Mouse (Mus musculus): ENCODE measurements around the gene Dnah12.
"Not testable (repeated sequence)": the region's sequence is repeated elsewhere in the genome, so short reads cannot be mapped to it uniquely, and the experiment has no call there.

Dnah12 gene

DNA sequence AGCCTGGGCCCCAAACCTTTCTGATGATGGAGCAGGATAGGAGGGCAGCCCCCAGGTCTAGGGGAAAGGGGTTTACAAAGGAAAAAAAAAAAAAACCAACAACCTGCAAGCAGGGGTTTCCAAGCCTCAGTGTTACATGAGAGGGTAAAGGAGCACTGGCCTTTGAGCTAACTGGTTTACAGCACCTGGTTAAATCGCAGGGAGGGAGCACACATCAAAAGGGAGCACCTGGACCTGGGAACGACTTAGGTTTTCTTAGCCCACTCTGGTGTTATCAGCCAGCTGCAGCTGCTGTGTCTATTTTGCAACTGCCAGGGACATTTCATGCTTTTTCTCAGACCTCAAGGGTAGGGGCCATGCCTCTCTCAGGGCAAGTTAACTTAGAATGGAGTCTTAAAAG is 26.6 kb downstream of the Dnah12 start:
- not testable (repeated sequence) for DNase-seq (ENCODE audit: low spot score in 2 of 2)

GRCm38 (mm10) chr14:26724898-26725297 is 31.8 kb downstream of the Dnah12 start:
- DNase-seq (ENCODE audit: low spot score in 2 of 2): no peak

DNA sequence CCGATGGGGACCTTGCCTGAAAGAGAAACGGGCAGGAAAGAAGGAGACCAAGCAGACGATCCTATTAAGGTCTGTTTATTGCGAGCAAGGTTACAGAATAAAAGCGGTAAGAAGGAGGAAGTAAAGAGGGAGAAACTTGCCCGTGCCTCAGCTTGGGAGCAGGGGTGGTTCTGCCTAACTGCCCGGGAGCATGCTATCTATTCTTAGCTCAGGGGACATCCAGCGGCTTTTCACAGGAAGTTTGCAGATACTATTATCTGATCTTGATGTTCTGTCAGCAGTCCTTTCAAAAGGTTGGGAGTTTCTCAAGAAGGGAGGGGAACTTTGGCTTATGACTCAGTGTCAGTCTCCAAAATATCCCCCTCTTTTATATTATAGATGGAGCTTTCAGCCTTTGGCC is 65.5 kb downstream of the Dnah12 start:
- no peak for DNase-seq (ENCODE audit: low spot score in 2 of 2)

DNA sequence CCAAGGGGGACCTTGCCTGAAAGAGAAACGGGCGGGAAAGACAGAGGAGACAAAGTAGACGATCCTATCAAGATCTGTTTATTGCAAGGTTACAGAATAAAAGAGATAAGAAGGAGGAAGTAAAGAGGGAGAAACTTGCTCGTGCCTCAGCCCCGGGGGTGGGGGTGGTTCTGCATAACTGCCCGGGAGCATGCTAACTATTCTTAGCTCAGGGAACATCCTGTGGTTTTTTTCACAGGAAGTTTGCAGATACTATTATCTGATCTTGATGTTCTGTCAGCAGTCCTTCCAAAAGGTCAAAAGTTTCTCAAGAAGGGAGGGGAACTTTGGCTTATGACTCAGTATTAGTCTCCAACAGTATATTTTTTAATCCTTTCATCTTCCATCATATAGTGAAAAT is 71.8 kb downstream of the Dnah12 start:
- peak in 1 of 2 experiments; percentile 16 for DNase-seq (ENCODE audit: low spot score in 2 of 2)

GRCm38 (mm10) chr14:26768195-26768594 is 75.1 kb downstream of the Dnah12 start:
- DNase-seq (ENCODE audit: low spot score in 2 of 2): no peak

GRCm38 (mm10) chr14:26773536-26773935 is 80.5 kb downstream of the Dnah12 start:
- no peak for DNase-seq (ENCODE audit: low spot score in 2 of 2)

DNA sequence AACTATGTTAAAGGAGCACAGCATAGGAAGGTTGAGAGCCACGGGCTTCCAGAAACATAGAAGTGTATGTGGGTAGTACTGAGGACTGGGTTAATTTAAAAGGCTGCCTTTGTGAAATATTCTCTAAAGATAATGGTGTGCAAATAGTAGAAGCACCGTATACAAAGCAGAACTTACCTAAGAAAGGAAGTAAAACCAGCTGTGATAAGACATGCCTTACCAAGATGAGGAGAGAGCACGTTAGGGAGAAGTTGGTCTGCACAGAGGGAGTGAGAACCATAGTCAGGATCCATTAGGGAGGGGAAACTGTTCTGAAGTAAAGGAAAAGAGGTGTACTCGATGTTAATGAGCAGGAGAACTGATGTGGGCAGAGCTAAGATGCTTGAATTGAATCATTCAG is 90.7 kb downstream of the Dnah12 start:
- DNase-seq (ENCODE audit: low spot score in 2 of 2): no peak

DNA sequence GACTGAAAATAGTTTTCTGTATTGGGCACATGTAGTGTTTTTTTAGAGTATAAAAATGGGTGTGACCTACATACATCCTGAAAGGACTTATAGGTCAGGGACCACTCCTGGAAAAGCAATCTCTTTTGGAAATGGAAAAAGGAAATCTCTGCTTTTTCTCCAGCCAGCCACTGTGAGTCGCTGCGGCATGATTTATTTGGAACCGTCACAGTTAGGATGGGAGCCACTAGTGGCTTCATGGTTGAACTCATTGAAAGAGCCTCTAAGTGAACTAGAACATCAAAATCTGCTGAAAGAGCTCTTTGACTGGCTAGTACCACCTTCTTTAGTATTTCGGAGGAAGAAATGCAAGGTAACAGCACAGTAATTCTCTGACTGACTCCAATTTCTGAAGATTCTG is 92.6 kb downstream of the Dnah12 start:
- no peak for DNase-seq (ENCODE audit: low spot score in 2 of 2)

DNA sequence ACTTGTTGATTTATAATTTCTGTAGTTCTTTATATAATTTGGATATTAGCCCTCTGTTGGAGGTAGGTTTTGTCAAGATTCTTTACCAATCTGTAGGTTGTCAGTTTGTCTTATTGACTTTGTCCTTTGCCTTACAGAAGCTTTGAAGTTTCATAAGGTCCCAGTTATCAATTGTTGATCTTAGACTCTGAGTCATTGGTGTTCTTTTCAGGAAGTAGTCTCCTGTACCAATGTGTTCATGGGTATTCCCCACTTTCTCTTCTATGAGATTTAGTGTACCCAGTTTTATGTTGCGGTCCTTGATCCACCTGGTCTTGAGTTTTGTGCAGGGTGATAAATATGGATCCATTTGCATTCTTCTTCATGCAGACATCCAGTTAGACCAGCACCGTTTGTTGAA is 101.4 kb downstream of the Dnah12 start:
- no peak for DNase-seq (ENCODE audit: low spot score in 2 of 2)

DNA sequence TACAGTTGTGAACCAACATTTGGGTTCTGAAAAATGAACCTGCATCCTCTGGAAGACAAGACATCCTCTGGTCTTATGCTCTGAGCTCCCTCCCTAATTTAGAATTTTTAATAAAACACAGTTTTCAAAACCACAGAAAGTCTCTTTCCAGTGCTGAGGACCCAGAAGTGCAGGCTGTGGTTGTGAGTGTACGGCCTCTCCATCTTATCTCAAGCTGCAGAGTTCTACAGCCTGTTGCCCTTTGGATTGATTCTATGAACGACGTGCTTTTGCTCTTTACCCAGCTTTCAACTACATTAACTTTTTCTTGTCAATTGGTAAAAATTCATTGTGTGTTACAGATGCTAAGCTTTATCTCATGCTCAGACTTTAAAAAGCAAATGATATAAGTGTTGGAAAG is 105.3 kb downstream of the Dnah12 start:
- DNase-seq (ENCODE audit: low spot score in 2 of 2): no peak

DNA sequence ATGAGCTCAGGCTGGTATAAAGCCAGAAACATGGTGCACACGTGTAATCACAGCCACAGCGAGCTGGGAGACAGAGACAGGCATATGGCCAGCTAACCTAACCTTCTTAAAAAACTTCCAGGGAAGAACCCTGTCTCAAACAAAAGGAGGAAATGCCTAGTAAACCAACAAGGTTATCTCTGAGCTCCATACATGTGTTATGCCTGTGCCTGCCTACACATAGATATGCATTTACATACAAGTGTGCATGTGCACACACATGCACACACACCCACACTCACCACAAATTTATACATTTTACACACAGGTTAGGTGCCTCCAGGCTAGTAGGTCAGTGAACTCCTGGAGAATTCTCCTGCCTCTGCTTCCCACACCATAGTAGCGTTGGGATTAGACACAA is 106.2 kb downstream of the Dnah12 start:
- DNase-seq (ENCODE audit: low spot score in 2 of 2): no peak

GRCm38 (mm10) chr14:26805500-26805899 is 112.4 kb downstream of the Dnah12 start:
- no peak for DNase-seq (ENCODE audit: low spot score in 2 of 2)

GRCm38 (mm10) chr14:26812734-26813133 is 119.7 kb downstream of the Dnah12 start:
- no peak for DNase-seq (ENCODE audit: low spot score in 2 of 2)

DNA sequence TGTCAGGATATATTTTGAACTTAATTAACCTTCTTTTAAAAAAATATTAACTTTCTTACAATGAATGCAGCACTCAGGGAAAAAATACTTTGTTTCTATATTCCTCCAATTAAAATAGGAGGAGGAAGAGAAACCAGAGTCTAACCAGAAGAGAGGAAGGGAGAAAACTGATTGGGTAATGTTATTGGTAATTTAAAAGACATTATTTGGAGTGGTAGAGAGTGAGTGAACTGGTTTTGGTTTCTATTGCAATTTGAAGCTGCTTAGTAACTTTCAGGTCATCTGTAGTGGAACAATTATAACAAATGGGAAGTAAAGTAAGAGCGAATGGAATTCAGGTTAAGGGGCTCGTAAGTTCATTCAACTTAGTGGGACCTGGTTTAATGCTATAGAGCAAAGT is 120.8 kb downstream of the Dnah12 start:
- DNase-seq (ENCODE audit: low spot score in 2 of 2): no peak

GRCm38 (mm10) chr14:26814908-26815307 is 121.8 kb downstream of the Dnah12 start:
- DNase-seq (ENCODE audit: low spot score in 2 of 2): no peak

DNA sequence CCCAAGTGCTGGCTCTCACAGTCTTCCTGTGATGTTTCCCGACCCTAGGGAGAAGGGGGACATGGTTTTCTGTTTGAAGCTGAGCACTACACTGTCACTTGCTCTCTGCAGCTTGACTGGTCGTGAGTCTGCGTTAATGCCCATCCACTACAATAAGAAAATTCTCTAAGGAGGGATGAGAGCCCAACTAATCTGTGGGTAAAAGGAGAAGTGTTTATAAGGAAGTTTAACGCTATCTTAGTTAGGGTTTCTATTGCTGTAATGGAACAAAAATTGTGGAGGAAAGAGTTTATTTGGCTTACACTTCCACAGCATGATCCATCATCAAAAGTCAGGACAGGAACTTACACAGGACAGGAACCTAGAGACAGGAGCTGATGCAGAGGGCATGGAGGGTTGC is 123.7 kb downstream of the Dnah12 start:
- DNase-seq (ENCODE audit: low spot score in 2 of 2): no peak

GRCm38 (mm10) chr14:26826020-26826419 is 132.9 kb downstream of the Dnah12 start:
- DNase-seq (ENCODE audit: low spot score in 2 of 2): no peak

DNA sequence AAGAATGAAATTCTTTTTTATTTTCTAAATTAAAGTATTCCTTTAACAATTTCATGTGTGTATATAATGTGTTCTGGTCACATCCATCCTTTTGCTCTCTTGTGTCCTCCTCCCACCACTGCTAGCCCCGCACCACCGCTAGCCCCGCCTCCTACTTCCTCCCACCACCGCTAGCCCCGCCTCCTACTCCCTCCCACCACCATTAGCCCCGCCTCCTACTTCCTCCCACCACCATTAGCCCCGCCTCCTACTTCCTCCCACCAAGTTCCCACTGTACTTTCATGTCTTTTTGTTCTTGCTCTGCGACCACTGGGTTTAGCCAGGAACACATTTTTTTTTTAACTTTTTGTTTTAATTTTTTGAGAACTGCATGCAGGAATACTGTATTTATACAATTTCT is 160.0 kb downstream of the Dnah12 start:
- DNase-seq (ENCODE audit: low spot score in 2 of 2): peak in 1 of 2 experiments; percentile 32

DNA sequence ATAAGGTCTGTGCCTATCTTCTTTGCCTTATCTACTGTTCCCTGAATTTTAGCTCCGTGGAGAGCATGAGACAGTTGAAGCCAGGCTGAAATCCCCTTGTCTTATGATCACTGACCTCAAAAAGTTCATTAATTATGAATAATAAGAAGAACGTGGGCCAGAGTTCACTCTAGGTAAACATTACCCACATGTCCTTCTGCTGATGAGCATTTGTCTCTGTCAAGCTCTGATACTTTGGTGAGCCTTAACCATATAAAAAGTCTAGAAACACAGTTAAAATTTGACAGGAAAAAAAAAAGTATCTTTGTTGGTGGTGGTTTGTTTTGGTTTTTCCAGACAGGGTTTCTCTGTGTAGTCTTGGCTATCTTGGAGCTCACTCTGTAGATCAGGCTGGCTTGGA is 161.0 kb downstream of the Dnah12 start:
- DNase-seq (ENCODE audit: low spot score in 2 of 2): no peak

GRCm38 (mm10) chr14:26858364-26858763 is 165.3 kb downstream of the Dnah12 start:
- DNase-seq (ENCODE audit: low spot score in 2 of 2): peak in 1 of 2 experiments; percentile 21

DNA sequence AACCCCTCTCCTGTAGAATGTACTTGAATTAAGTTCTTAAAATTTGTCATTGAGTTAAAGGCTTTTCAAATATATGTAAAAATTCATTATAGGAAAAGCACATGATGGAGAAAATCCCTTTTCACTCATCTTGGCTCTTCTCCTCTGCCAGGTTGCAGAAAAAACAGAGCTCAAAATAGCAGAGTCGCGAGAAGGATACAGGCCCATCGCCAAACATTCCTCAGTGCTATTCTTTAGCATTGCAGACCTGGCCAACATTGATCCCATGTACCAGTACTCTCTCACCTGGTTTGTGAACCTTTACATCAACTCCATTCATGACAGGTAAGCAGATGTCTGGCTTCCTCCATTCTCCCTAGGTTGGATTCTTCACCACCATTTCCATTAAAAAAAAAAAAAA is 165.9 kb downstream of the Dnah12 start:
- DNase-seq (ENCODE audit: low spot score in 2 of 2): no peak

- DNase-seq (ENCODE audit: low spot score in 2 of 2): no peak
Measured at GRCm38 (mm10) chr14:26867356-26867755, 174.3 kb downstream of the Dnah12 start.

- no peak for DNase-seq (ENCODE audit: low spot score in 2 of 2)
Measured at GRCm38 (mm10) chr14:26868299-26868698, 175.2 kb downstream of the Dnah12 start.

DNA sequence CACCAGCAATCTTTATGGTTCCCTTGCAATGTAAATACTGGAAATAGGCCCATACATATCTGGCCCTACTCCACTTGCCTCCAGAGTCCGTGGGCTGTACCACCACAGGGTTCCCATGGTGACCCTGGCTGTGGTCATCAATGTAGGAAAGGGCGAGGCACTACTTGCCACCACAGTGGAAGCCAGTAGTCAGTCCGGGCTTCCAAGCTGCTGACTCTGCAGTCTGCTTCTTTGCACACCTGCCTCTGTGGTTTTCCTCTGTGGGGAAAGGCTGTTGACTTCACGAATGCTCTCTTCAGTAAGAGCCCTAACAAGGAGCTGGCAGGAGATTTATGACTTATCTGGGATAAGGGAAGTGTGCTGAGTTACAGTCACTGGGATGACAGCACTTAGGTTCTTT is 185.7 kb downstream of the Dnah12 start:
- DNase-seq (ENCODE audit: low spot score in 2 of 2): no peak

- DNase-seq (ENCODE audit: low spot score in 2 of 2): no peak
Measured at GRCm38 (mm10) chr14:26879976-26880375, 186.9 kb downstream of the Dnah12 start.
